ENCODE assay signal across 8 mouse cellular contexts in the genomic region with DNA sequence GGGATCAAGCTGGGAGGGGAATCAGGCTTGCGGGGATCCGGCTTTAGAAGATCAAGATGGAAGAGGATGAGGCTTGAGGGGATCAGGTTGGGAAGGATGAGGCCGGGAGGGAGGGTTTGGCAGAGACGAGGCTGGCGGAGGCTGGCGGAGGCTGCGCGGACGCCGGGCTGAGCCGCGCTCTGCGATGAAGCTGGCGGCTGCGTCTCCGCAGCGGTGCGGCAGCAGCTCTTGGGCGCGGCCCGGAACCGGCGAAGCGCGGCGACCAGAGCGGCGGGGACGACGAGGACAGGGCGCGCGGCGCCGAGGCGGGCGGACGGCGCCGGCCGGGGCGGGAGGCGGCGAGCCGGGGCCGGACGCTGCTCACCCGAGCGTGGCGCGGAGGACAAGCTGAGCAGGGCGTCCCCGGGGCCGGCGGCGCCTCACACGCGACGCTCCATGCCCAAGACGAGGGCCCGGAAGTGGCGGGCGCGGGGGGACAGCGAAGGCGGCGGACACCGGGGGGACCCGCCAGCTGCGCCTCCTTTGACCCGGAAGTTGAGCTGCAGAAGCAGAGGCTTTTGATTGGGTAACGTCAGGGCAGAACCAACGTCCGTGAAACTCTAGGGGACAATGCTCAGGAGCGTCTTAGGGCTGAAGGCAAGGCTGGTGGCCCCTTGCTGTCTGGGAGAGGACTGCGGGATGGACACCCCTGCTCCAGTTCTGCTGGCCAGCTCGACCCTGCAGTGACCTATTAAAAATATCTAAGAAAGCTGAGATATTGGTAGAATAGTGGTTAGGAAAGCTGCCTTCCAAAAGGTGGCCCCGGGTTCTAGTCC. TPM values are rescaled to one million over a fixed set of nuclear protein-coding genes. Genes with fewer than 3 reads are reported as not detected.
DNase-seq lines count a peak whose midpoint lies in the region; ATAC-seq and TF ChIP-seq lines count a peak whose summit lies in the region.

Dpp9 (minus strand) TSS at position 529 of the 815 bp plus-strand sequence.

- H3K4me3 ChIP-seq in forebrain, embryonic 10.5 days: peak within 1 kb of the TSS; percentile 98
- H3K4me3 ChIP-seq in heart, embryonic 15.5 days: peak within 1 kb of the TSS; percentile 91
- peak within 1 kb of the TSS; percentile 82 to 91 for H3K4me3 ChIP-seq in liver, embryonic 14.5 days (ENCODE audit: insufficient read depth in 1 of 2, low read depth in 2 of 2, low read length in 2 of 2)
- peak within 1 kb of the TSS; percentile 93 for H3K4me3 ChIP-seq in neural tube, embryonic 11.5 days (ENCODE audit: low read depth, low read length)
- H3K4me3 ChIP-seq in stomach, postnatal 0 days (ENCODE audit: low read depth, low read length): peak within 1 kb of the TSS; percentile 75

- peaks cover 39% of the 10 kb centered on the region for H3K4me1 ChIP-seq in forebrain, embryonic 10.5 days
- peaks cover 19% of the 10 kb centered on the region for H3K4me1 ChIP-seq in heart, embryonic 15.5 days (replicated peaks)
- peaks cover 8 to 11% of the 10 kb centered on the region in 2 experiments for H3K4me1 ChIP-seq in liver, embryonic 14.5 days (replicated peaks; ENCODE audit: control insufficient read depth in 2 of 2, insufficient read depth in 2 of 2, low read length in 1 of 2)
- peaks cover 12% of the 10 kb centered on the region for H3K4me1 ChIP-seq in neural tube, embryonic 11.5 days (ENCODE audit: control insufficient read depth, insufficient read depth, low read length)
- peaks cover 8% of the 10 kb centered on the region; the same call in 1 of the 2 replicates for H3K4me1 ChIP-seq in stomach, postnatal 0 days (replicated peaks; ENCODE audit: control insufficient read depth, insufficient read depth)

- no peaks in the 10 kb centered on the region for H3K27me3 ChIP-seq in forebrain, embryonic 10.5 days (ENCODE audit: poor library complexity, severe bottlenecking)
- no peaks in the 10 kb centered on the region for H3K27me3 ChIP-seq in heart, embryonic 15.5 days
- H3K27me3 ChIP-seq in liver, embryonic 14.5 days (ENCODE audit: control insufficient read depth, insufficient read depth, low read length): no peaks in the 10 kb centered on the region
- H3K27me3 ChIP-seq in neural tube, embryonic 11.5 days (ENCODE audit: control insufficient read depth, insufficient read depth, low read length): no peaks in the 10 kb centered on the region
- no peaks in the 10 kb centered on the region for H3K27me3 ChIP-seq in stomach, postnatal 0 days (ENCODE audit: control insufficient read depth, insufficient read depth, low read length)

- peaks cover 15% of the 10 kb centered on the region; the same call in 1 of the 2 replicates for H3K36me3 ChIP-seq in forebrain, embryonic 10.5 days (replicated peaks)
- H3K36me3 ChIP-seq in heart, embryonic 15.5 days: no peaks in the 10 kb centered on the region
- no peaks in the 10 kb centered on the region for H3K36me3 ChIP-seq in liver, embryonic 14.5 days (replicated peaks; ENCODE audit: control insufficient read depth, insufficient read depth, low read depth)
- H3K36me3 ChIP-seq in neural tube, embryonic 11.5 days (ENCODE audit: control insufficient read depth, insufficient read depth, low read length): no peaks in the 10 kb centered on the region
- no peaks in the 10 kb centered on the region for H3K36me3 ChIP-seq in stomach, postnatal 0 days (ENCODE audit: control insufficient read depth, insufficient read depth, low read length)

- no peak for TF ChIP-seq EP300 in liver, embryonic 14.5 days (IDR thresholded peaks at IDR 0.05; ENCODE audit: low read depth)
- TF ChIP-seq EP300 in stomach, postnatal 0 days (optimal IDR thresholded peaks at IDR 0.05): no peak

- WGBS in forebrain, embryonic 10.5 days: under 1% methylated on average over 78 of the region's 78 CpGs
- WGBS in heart, embryonic 15.5 days: under 1% methylated on average over 75 of the region's 78 CpGs
- under 1% methylated on average over 72 of the region's 78 CpGs for WGBS in liver, embryonic 14.5 days (ENCODE audit: insufficient replicate concordance)
- under 1% methylated on average over 66 of the region's 78 CpGs for WGBS in neural tube, embryonic 11.5 days
- under 1% methylated on average over 70 of the region's 78 CpGs for WGBS in stomach, postnatal 0 days

- TF ChIP-seq CTCF in liver, embryonic 14.5 days (IDR thresholded peaks at IDR 0.05; ENCODE audit: low read depth): peak; percentile 46
- peak; percentile 58 for TF ChIP-seq CTCF in stomach, postnatal 0 days (IDR thresholded peaks at IDR 0.05; ENCODE audit: low read depth)

- H3K9ac ChIP-seq in heart, embryonic 15.5 days: peak within 1 kb of the TSS; percentile 89
- peak within 1 kb of the TSS; percentile 73 for H3K9ac ChIP-seq in liver, embryonic 14.5 days (replicated peaks)
- peak within 1 kb of the TSS; percentile 89 for H3K9ac ChIP-seq in neural tube, embryonic 11.5 days (ENCODE audit: low read length)
- peak within 1 kb of the TSS; percentile 91 for H3K9ac ChIP-seq in stomach, postnatal 0 days (ENCODE audit: low read length)

- peak within 1 kb of the TSS; percentile 82 for H3K4me2 ChIP-seq in heart, embryonic 15.5 days
- peak within 1 kb of the TSS; percentile 78 for H3K4me2 ChIP-seq in liver, embryonic 14.5 days (ENCODE audit: low read depth)
- peak within 1 kb of the TSS; percentile 71 for H3K4me2 ChIP-seq in neural tube, embryonic 11.5 days (ENCODE audit: low read depth)
- H3K4me2 ChIP-seq in stomach, postnatal 0 days (replicated peaks; ENCODE audit: low read depth): peak within 1 kb of the TSS; percentile 83

- DNase-seq in CD8-positive naive resting alpha-beta T cell, adult 2 months (ENCODE audit: low read depth in 2 of 2, low spot score in 2 of 2): peak; percentile 79
- DNase-seq in c-Kit-positive CD71-negative TER-119-negative erythroid progenitor cells, embryonic 14.5 days (ENCODE audit: low read depth): peak; percentile 81
- DNase-seq in forebrain, embryonic 10.5 days (ENCODE audit: extremely low spot score, low spot score): peak; percentile 90
- peak; percentile 90 to 97 for DNase-seq in kidney, postnatal 25 days
- peak; percentile 86 to 91 (median 89) for DNase-seq in liver, embryonic 14.5 days (ENCODE audit: low read depth in 3 of 3, low spot score in 3 of 3)
- DNase-seq in neural tube, embryonic 11.5 days (ENCODE audit: low spot score): peak; percentile 91
- peak; percentile 87 for DNase-seq in stomach, postnatal 0 days (ENCODE audit: low spot score)

- ATAC-seq in heart, embryonic 15.5 days (replicated peaks; ENCODE audit: insufficient number of reproducible peaks, insufficient read depth, low FRiP score, low read depth): peak; percentile 98
- ATAC-seq in liver, embryonic 14.5 days (ENCODE audit: insufficient read depth): peak; percentile 98
- ATAC-seq in neural tube, embryonic 11.5 days (ENCODE audit: insufficient read depth, low FRiP score, low TSS enrichment): peak; percentile 100
- ATAC-seq in stomach, postnatal 0 days (ENCODE audit: low FRiP score, low TSS enrichment): peak; percentile 98

- peak within 1 kb of the TSS; percentile 94 for H3K27ac ChIP-seq in forebrain, embryonic 10.5 days
- peak within 1 kb of the TSS; percentile 90 for H3K27ac ChIP-seq in heart, embryonic 15.5 days
- peak within 1 kb of the TSS; percentile 21 for H3K27ac ChIP-seq in liver, embryonic 14.5 days
- H3K27ac ChIP-seq in neural tube, embryonic 11.5 days (ENCODE audit: low read depth, low read length): peak within 1 kb of the TSS; percentile 75
- H3K27ac ChIP-seq in stomach, postnatal 0 days (replicated peaks): peak within 1 kb of the TSS; percentile 96

- no peaks in the 10 kb centered on the region for H3K9me3 ChIP-seq in forebrain, embryonic 10.5 days
- H3K9me3 ChIP-seq in heart, embryonic 15.5 days (replicated peaks): no peaks in the 10 kb centered on the region
- no peaks in the 10 kb centered on the region for H3K9me3 ChIP-seq in liver, embryonic 14.5 days (ENCODE audit: control insufficient read depth, low read length)
- H3K9me3 ChIP-seq in neural tube, embryonic 11.5 days (ENCODE audit: control insufficient read depth, low read length): no peaks in the 10 kb centered on the region
- no peaks in the 10 kb centered on the region for H3K9me3 ChIP-seq in stomach, postnatal 0 days (ENCODE audit: control insufficient read depth, low read length)

RNA-seq across cellular contexts. Expression of gene Dpp9, which starts in this region (rescaled TPM):
- polyA plus RNA-seq in forebrain, embryonic 10.5 days (2016; fragmentation: Nextera tagmentation; extraction: Ambion mirVana): 49.7 and 51.2 TPM in 2 replicates
- 19.7 and 25.7 TPM in 2 replicates for polyA plus RNA-seq in heart, embryonic 15.5 days (2015; fragmentation: Nextera tagmentation; extraction: Ambion mirVana)
- polyA plus RNA-seq in liver, embryonic 14.5 days (2012; rRNA removed): 14.4 and 16.5 TPM in 2 replicates
- 11.7 and 16.6 TPM in 2 replicates for polyA plus RNA-seq in liver, embryonic 14.5 days (2014; fragmentation: Nextera tagmentation; extraction: Ambion mirVana)
- polyA plus RNA-seq in neural tube, embryonic 11.5 days (2014; fragmentation: Nextera tagmentation; extraction: Ambion mirVana): 39.1 and 42.5 TPM in 2 replicates
- polyA plus RNA-seq in stomach, postnatal 0 days (2015; fragmentation: Nextera tagmentation; extraction: Ambion mirVana): 13.8 and 14.0 TPM in 2 replicates

Comparison
In these comparisons a context has a peak if more than half of its experiments do, and no peak if none do; other contexts are left out.
1. Peak in every context shown above with its lines: DNase-seq, ATAC-seq, H3K4me3 ChIP-seq and H3K27ac ChIP-seq.
2. H3K27ac ChIP-seq: peak in every context shown above with its lines; median percentile 96 in stomach, postnatal 0 days; 94 in forebrain, embryonic 10.5 days; 90 in heart, embryonic 15.5 days; 75 in neural tube, embryonic 11.5 days; 21 in liver, embryonic 14.5 days.